Mouse (Mus musculus) lung, postnatal 0 days (tissue): ENCODE measurements at regions not wholly inside any gene's neighbourhood (a gene's known extent, or its start where the extent isn't known, plus 50 kb on each side); places are given as distances from the start of the nearest gene placed in this dataset.

ENCODE experiments used
- CTCF ChIP-seq: IDR thresholded peaks from 2 replicates; pipeline ENCODE4 v1.5.1; 2016; ENCODE audit warnings: antibody characterized with exemption, mild to moderate bottlenecking
- EP300 ChIP-seq: IDR thresholded peaks from 2 replicates; pipeline ENCODE4 v1.6.1; 2016; ENCODE audit warnings: antibody characterized with exemption, mild to moderate bottlenecking, control low read depth

DNA sequence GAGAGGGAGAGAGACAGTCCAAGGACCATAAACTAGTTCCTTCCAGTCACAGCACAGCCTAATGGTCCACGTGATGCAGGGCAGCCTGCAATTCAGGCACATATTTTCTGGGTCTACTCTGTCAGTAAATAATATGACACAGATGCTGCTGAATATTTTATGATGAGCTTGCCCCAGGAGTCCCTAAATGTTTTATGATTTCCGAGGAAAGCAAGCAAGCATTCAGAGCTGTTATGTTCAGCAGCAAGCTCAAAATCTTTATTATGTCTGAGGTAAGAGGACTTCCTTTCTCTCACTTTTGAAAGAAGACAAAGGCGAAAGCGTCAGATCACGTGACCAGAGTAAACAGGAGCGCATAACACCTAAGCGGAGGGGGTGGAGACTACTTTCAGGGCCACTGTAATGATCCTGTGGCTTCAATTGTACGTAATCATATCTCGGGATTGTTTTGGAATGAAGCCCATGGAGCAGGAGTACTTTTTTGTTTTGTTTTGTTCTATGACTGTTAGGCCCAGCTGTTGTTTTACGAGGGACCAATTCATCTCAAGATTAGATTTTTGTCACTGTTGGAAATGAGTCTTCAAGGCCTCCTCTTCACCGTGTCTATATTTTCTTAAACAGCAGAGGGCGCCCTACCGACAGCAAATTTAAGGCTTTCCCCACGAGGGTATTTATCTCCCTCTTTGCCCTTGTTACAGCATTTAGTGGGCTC is 107.8 kb downstream of the Cavin4 start:
- TF ChIP-seq CTCF (peak; percentile 72), EP300 (no peak)
